Mouse (Mus musculus): ENCODE results near the gene Vat1l.

Vat1l gene

DNA sequence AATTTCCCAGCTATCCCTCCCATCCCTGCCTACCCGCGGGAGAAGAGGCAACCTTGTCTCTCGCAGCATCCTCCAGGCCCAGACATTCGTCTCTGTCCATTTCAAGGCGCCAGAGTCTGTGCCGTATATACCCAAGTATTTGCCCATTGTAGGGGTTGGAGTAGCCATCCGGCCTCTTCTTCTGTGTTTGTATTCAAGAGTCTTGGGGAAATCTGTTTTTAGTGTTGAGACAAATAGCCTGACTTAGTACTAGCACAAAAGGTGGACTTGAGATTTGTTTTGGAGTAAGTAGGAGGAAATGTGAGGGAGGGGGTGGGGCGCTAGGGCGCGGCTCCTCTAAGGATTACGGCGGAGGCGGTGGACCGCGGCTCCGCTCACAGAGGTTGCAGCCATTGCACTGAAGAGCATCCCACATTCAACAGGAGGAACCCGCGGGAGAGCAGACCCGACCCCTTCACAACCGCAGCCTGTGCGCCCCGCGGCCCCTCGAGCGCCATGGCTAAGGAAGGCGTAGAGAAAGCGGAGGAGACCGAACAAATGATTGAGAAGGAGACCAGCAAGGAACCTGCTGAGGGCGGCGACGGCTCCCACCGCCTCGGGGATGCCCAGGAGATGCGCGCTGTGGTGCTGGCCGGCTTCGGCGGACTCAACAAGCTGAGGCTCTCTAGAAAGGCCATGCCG lies at the start of gene Vat1l:
TSS of gene Vat1l (plus strand) at position 392 of the 681 bp plus-strand sequence.
- DNase-seq (ENCODE audit: low read depth, low spot score), result no peak

DNA sequence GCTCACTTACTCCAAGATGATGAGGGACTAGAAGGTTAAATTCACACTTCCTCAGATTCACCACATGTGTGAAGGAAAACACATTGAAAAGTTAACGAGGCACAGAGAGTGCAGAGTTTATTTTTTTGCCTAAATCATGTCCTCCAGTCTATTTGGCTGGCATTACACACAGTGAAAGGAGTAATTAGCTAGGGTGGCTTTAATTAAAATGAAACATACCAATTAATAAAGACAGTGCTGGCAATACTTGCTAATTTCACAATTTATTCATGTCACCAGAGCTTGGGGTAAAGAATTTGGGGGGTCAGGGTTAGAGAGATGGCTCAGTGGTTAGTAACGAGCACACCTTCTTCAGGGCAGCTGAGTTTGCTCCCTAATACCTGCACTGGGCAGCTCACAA lies 46.8 kb upstream of the Vat1l start:
- DNase-seq (ENCODE audit: low read depth, low spot score), result no peak

DNA sequence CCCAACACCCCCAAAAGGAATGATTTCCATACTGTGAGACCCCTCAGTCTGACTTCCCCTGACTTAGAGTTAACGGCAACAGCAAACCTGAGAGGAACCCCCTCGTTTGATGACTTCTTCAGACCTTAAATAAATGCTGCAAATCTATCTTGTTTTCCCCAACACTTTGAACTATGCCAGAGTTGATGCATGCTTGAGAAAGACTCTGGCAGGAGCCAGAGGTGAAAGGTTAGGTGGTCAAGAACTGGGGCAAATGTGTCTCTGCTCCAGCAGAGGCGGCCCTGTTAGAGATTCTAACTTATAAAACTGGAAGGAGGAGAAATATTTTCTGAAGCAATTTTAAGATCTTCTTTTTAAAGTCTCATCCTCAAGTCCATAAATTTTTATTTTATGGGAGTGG lies 45.7 kb upstream of the Vat1l start:
- no peak for DNase-seq (ENCODE audit: low read depth, low spot score)

GRCm38 (mm10) chr8:114163871-114164270 lies 41.5 kb upstream of the Vat1l start:
- DNase-seq (ENCODE audit: low read depth, low spot score), result no peak

GRCm38 (mm10) chr8:114164444-114165096 lies 40.8 kb upstream of the Vat1l start:
- no peak for DNase-seq (ENCODE audit: low read depth, low spot score)

- DNase-seq (ENCODE audit: low read depth, low spot score), result no peak
Observed at GRCm38 (mm10) chr8:114165741-114166140, 39.7 kb upstream of the Vat1l start.

DNA sequence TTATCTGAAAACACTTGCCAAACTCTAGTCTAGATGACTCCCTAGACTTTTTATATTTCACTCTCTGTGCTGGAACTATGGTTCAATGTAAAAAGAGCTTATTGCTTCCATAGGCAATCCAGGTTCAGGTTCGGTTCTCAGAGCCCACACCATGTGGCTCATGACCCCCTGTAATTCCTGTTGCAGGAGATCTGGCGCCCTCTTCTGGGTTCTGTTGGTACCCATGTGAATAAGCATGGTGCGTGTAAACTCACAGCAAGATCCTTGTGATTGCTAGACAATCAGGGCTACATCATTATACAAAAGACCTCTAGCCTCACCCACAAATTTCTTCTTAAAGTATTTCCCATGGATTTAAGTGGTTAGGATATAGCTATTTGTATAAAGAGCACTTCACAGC lies 28.7 kb upstream of the Vat1l start:
- no peak for DNase-seq (ENCODE audit: low read depth, low spot score)

- DNase-seq (ENCODE audit: low read depth, low spot score), result no peak
Observed at GRCm38 (mm10) chr8:114193334-114193733, 12.1 kb upstream of the Vat1l start.

- no peak for DNase-seq (ENCODE audit: low read depth, low spot score)
Observed at GRCm38 (mm10) chr8:114198990-114199389, 6.4 kb upstream of the Vat1l start.

DNA sequence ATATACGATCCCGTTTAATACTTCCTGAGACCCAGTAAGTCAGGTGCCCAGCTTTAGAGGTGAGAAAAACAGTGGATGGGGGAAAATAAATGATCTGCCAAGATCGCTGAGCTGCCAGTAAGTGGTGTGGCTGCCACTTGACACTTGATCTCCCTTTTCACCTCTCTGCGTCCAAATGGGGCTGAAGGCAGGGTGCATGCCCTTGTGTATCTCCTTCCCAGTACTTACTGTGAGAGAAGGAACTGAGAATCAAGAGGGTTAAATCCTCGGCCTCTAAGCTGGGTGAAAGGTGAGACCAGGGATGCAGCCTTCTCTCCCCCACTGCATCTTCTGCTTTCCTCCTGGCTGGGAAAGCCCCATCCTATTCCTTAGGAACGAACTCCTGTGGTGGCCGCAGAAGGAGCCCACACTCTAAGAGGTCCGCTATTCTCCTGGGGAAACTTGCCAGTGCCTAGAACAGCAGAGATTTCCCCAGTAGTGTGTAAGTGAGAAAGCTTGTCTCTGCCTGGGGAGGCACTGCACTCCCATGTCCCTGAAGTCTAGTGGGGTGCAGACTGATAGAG lies 1.1 kb downstream of the Vat1l start:
- DNase-seq (ENCODE audit: low read depth, low spot score), result no peak

DNA sequence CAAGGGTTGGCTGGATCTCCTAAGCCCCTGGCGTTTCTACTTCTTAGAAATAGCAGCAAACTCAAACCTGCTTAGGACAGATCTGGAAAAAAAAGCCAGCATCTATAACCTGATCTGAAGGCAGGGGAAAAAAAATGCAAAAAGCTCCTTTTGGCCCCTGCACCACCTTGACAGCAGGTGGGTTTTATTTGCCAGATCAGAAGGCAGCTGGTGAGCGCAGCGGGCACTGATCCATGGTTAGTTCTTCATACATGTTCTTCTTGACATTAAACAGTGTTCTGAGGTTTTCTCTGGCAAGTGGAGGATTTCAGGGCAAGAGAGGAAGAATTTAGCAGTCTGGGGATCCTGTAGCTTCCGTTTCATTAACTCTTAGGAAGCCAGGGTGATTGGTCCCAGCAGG lies 1.6 kb downstream of the Vat1l start:
- no peak for DNase-seq (ENCODE audit: low read depth, low spot score)

DNA sequence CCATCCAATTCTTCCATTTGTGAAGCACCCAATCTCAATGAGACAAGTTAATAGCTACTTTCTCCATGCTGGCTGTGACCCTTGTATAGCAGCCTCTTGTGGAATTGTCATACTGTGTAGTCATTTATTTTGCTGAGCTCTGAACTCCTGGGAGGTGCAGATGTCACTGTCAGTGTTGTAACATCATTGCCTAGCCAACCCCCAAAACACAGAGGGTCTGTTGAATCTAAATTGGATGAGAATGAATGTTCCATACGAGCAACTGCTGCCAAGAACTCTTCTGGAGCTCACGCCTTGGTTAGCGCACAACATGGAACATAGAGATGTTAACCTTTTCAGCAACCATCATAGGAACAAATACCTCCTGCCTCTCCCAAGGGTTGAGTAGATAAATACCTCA lies 15.4 kb downstream of the Vat1l start:
- no peak for DNase-seq (ENCODE audit: low read depth, low spot score)

DNA sequence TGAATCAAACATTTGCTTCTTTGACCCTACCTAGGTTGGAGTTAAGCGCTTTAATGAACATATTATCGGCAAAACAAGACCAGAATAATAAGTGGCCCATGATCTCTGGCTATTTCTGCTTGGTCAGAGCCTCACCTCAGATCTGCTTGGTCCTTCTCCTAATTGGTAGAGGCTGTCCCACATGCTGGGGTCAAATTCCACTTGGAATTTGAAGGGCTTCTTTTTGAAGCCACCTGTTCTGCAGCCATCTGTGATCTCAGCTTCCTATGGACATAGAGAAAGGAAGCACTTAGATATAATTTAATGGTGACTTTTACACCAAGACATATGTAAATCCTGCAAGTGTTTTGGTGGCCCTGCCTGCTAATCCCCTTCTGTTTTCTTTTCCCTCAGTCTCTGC lies 16.6 kb downstream of the Vat1l start:
- DNase-seq (ENCODE audit: low read depth, low spot score), result no peak

- no peak for DNase-seq (ENCODE audit: low read depth, low spot score)
Observed at GRCm38 (mm10) chr8:114224001-114224400, 18.6 kb downstream of the Vat1l start.

GRCm38 (mm10) chr8:114251321-114252065 lies 46.1 kb downstream of the Vat1l start:
- DNase-seq (ENCODE audit: low read depth, low spot score), result no peak

DNA sequence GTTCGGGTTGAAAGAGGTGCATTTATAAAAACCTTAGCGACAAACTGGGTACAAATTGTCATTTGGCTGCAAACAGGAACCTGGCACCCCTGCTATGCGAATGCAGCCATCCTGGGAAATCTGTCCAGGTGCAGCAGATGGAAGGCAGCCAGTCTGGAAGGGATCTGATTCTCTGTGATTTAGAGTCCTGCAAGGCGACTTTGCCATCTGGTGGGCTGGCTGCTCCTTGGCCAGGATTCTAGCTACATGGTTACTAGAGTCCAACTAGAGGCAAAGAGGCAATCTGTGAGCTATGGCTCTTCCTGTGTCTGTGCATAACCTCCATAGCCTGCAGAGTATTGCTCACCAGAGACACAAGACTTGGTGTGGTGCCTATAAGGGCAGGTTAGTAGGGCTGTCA lies 53.3 kb downstream of the Vat1l start:
- no peak for DNase-seq (ENCODE audit: low read depth, low spot score)

GRCm38 (mm10) chr8:114259713-114260355 lies 54.4 kb downstream of the Vat1l start:
- DNase-seq (ENCODE audit: low read depth, low spot score), result no peak

GRCm38 (mm10) chr8:114262331-114262730 lies 56.9 kb downstream of the Vat1l start:
- no peak for DNase-seq (ENCODE audit: low read depth, low spot score)

DNA sequence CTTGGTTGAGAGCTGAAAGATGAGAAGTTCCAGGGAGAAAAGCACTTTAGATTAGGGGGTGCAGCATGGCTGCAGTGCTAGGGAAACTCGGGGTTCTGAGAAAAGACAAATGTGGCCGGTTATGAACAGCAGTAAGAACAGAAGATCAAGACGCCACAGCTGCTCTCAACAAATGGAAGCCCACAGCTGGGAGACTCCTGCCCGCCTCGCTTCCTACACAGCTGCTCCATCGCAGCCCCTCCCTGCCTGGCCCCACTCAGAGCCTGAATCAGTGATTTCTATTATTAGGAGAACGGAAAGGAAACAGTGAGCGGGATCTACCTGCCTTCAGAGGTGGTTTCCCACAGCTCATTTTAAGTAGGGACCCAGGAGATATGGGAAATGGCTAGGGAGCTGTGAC lies 69.1 kb downstream of the Vat1l start:
- no peak for DNase-seq (ENCODE audit: low read depth, low spot score)

DNA sequence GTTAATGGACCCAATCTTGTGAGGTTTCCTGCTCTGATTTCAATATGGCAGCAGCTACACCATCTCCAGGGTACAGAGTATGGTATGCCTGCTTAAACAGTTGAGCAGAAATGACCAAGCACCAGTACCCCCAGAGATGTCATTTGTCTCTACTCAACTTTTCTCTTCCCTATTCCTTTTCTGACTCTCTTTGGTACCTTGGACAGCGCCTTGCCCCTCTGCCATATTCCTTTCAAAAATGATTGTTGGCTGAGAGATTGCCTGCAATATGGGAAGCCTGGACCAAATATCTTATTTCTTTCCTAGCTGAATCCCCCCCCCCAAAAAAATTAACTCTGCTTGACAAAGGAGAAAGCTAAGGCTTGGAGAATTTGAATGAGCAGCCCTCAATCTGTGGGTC lies 75.7 kb downstream of the Vat1l start:
- no peak for DNase-seq (ENCODE audit: low read depth, low spot score)

GRCm38 (mm10) chr8:114294889-114295748 lies 89.7 kb downstream of the Vat1l start:
- no peak for DNase-seq (ENCODE audit: low read depth, low spot score)

Measured in c-Kit-negative CD71-positive TER-119-positive erythroid progenitor cells, embryonic 14.5 days (primary cell).